Mouse (Mus musculus) CH12.LX (cell line): ENCODE results near the gene Tpst1. TPM values are rescaled to one million over a fixed set of nuclear protein-coding genes. Genes with fewer than 3 reads are reported as not detected.

Experiments
- DNase-seq: peaks from one replicate; pipeline ENCODE4 v3.0.0-alpha.2; 2013; ENCODE audit errors: extremely low read depth
- H3K27ac ChIP-seq: 2 replicates; pipeline ENCODE4 v1.5.1; 2012; ENCODE audit warnings: low read depth, mild to moderate bottlenecking, control low read depth, moderate library complexity; ENCODE audit not compliant: insufficient read depth
- H3K27me3 ChIP-seq: replicated peaks from 2 replicates; pipeline ENCODE3; 2012; ENCODE audit warnings: inconsistent platforms
- H3K36me3 ChIP-seq, 2 experiments: replicated peaks in 1 of 2; 2 replicates each; pipeline versions ENCODE3 to v1.6.1; 2012; ENCODE audit warnings: inconsistent platforms in 1 of 2, low read length in 1 of 2, mild to moderate bottlenecking in 1 of 2, mixed read lengths in 1 of 2, moderate library complexity in 1 of 2; ENCODE audit not compliant: control insufficient read depth in 1 of 2, insufficient read depth in 1 of 2
- H3K4me1 ChIP-seq, 2 experiments: 2 replicates each; pipeline ENCODE4 v1.6.1; 2012; ENCODE audit warnings: inconsistent platforms in 1 of 2, moderate library complexity in 1 of 2; ENCODE audit not compliant: insufficient read depth in 2 of 2, control insufficient read depth in 1 of 2
- H3K4me2 ChIP-seq: 2 replicates; pipeline ENCODE4 v1.6.1; 2012; ENCODE audit warnings: low read depth, mild to moderate bottlenecking, control low read depth; ENCODE audit not compliant: poor library complexity, insufficient read depth, severe bottlenecking
- H3K4me3 ChIP-seq, 3 experiments: fragments of 150-350 bp in 1 of 3; sonication (generic) in 1 of 3; replicated peaks in 1 of 3; 2 replicates each; pipeline versions ENCODE3 to v1.5.1; 2011 to 2012; ENCODE audit warnings: low read depth in 2 of 3, low read length in 2 of 3, mild to moderate bottlenecking in 2 of 3, moderate library complexity in 2 of 3, control low read depth in 1 of 3, improper control_type of control experiment in 1 of 3, inconsistent platforms in 1 of 3, mixed read lengths in 1 of 3; ENCODE audit not compliant: poor library complexity in 1 of 3
- H3K79me2 ChIP-seq: replicated peaks from 2 replicates; pipeline ENCODE4 v1.6.1; 2012; ENCODE audit warnings: mild to moderate bottlenecking, moderate library complexity; ENCODE audit not compliant: control insufficient read depth, poor library complexity, insufficient read depth, severe bottlenecking; ENCODE audit errors: extremely low read depth
- H3K9ac ChIP-seq: 2 replicates; pipeline ENCODE4 v1.6.1; 2012; ENCODE audit warnings: low read depth, mild to moderate bottlenecking, control low read depth, moderate library complexity; ENCODE audit not compliant: insufficient read depth
- H3K9me3 ChIP-seq: replicated peaks from 2 replicates; pipeline ENCODE3; 2012; ENCODE audit warnings: low read length, inconsistent platforms, mixed read lengths
- BHLHE40 ChIP-seq: IDR thresholded peaks from 2 replicates; pipeline ENCODE4 v1.6.1; 2011; ENCODE audit warnings: mild to moderate bottlenecking, low read depth, low read length, improper control_type of control experiment
- CHD1 ChIP-seq: IDR thresholded peaks from 2 replicates; pipeline ENCODE4 v1.6.1; 2012; ENCODE audit warnings: low read depth, low read length, improper control_type of control experiment, inconsistent platforms
- CHD2 ChIP-seq: IDR thresholded peaks from 2 replicates; pipeline ENCODE4 v1.6.1; 2011; ENCODE audit warnings: low read length, improper control_type of control experiment
- CTCF ChIP-seq, 2 experiments: IDR thresholded peaks in 1 of 2; conservative IDR thresholded peaks in 1 of 2; 2 replicates each; pipeline ENCODE4 v1.5.1; 2011 to 2012; ENCODE audit warnings: low read depth in 2 of 2, low read length in 2 of 2, improper control_type of control experiment in 1 of 2, inconsistent platforms in 1 of 2, mild to moderate bottlenecking in 1 of 2, moderate library complexity in 1 of 2
- E2F4 ChIP-seq: IDR thresholded peaks from 2 replicates; pipeline ENCODE4 v1.6.1; 2011; ENCODE audit warnings: low read depth, low read length, improper control_type of control experiment; ENCODE audit not compliant: insufficient replicate concordance
- ELF1 ChIP-seq: IDR thresholded peaks from 2 replicates; pipeline ENCODE4 v1.6.1; 2014; ENCODE audit warnings: low read depth, mild to moderate bottlenecking, inconsistent platforms, low read length, improper control_type of control experiment
- EP300 ChIP-seq: IDR thresholded peaks from 2 replicates; pipeline ENCODE4 v1.6.1; 2011; ENCODE audit warnings: low read length, improper control_type of control experiment
- ETS1 ChIP-seq: conservative IDR thresholded peaks from 2 replicates; pipeline ENCODE4 v1.6.1; 2012; ENCODE audit warnings: low read depth, mild to moderate bottlenecking, inconsistent platforms, low read length, improper control_type of control experiment, moderate library complexity
- GABPA ChIP-seq: IDR thresholded peaks from 2 replicates; pipeline ENCODE4 v1.6.1; 2012; ENCODE audit warnings: low read depth, low read length, improper control_type of control experiment, inconsistent platforms; ENCODE audit not compliant: insufficient replicate concordance
- HCFC1 ChIP-seq: IDR thresholded peaks from 2 replicates; pipeline ENCODE4 v1.6.1; 2012; ENCODE audit warnings: low read depth, mild to moderate bottlenecking, inconsistent platforms, low read length, improper control_type of control experiment
- IRF4 ChIP-seq: IDR thresholded peaks from 2 replicates; pipeline ENCODE4 v1.6.1; 2014; ENCODE audit warnings: low read depth, mild to moderate bottlenecking, inconsistent platforms, low read length, improper control_type of control experiment
- JUN ChIP-seq: IDR thresholded peaks from 2 replicates; pipeline ENCODE4 v1.6.1; 2011; ENCODE audit warnings: low read depth, mild to moderate bottlenecking, low read length, improper control_type of control experiment, moderate library complexity; ENCODE audit not compliant: insufficient read depth
- JUND ChIP-seq: conservative IDR thresholded peaks from 2 replicates; pipeline ENCODE4 v1.6.1; 2011; ENCODE audit warnings: low read depth, low read length, improper control_type of control experiment
- KAT2A ChIP-seq: IDR thresholded peaks from 2 replicates; pipeline ENCODE4 v1.6.1; 2012; ENCODE audit warnings: low read length, improper control_type of control experiment, inconsistent platforms; ENCODE audit not compliant: insufficient replicate concordance
- MAFK ChIP-seq: IDR thresholded peaks from 2 replicates; pipeline ENCODE4 v1.6.1; 2011; ENCODE audit warnings: low read length, improper control_type of control experiment; ENCODE audit not compliant: insufficient replicate concordance
- MAX ChIP-seq: IDR thresholded peaks from 2 replicates; pipeline ENCODE4 v1.6.1; 2011; ENCODE audit warnings: low read length, improper control_type of control experiment
- MAZ ChIP-seq: IDR thresholded peaks from 2 replicates; pipeline ENCODE4 v1.6.1; 2012; ENCODE audit warnings: low read depth, mild to moderate bottlenecking, inconsistent platforms, low read length, improper control_type of control experiment, moderate library complexity
- MEF2A ChIP-seq: IDR thresholded peaks from 2 replicates; pipeline ENCODE4 v1.6.1; 2014; ENCODE audit warnings: low read depth, mild to moderate bottlenecking, inconsistent platforms, low read length, improper control_type of control experiment, borderline replicate concordance
- MXI1 ChIP-seq: IDR thresholded peaks from 2 replicates; pipeline ENCODE4 v1.6.1; 2011; ENCODE audit warnings: mild to moderate bottlenecking, low read depth, low read length, improper control_type of control experiment
- MYC ChIP-seq: IDR thresholded peaks from 2 replicates; pipeline ENCODE4 v1.6.1; 2011; ENCODE audit warnings: low read depth, mild to moderate bottlenecking, improper control_type of control experiment, low read length
- NELFE ChIP-seq: IDR thresholded peaks from 2 replicates; pipeline ENCODE4 v1.6.1; 2011; ENCODE audit warnings: low read depth, low read length, improper control_type of control experiment
- NRF1 ChIP-seq: IDR thresholded peaks from 2 replicates; pipeline ENCODE4 v1.6.1; 2014; ENCODE audit warnings: low read depth, mild to moderate bottlenecking, inconsistent platforms, low read length, improper control_type of control experiment, moderate library complexity
- PAX5 ChIP-seq: IDR thresholded peaks from 2 replicates; pipeline ENCODE4 v1.6.1; 2012; ENCODE audit warnings: low read length, inconsistent platforms, mixed read lengths
- POLR2A ChIP-seq: IDR thresholded peaks from 2 replicates; pipeline ENCODE4 v1.6.1; 2011; ENCODE audit warnings: low read depth, mild to moderate bottlenecking, improper control_type of control experiment, low read length
- POLR2AphosphoS2 ChIP-seq: IDR thresholded peaks from 2 replicates; pipeline ENCODE4 v1.6.1; 2011; ENCODE audit warnings: low read depth, low read length, improper control_type of control experiment
- RAD21 ChIP-seq: IDR thresholded peaks from 2 replicates; pipeline ENCODE4 v1.6.1; 2011; ENCODE audit warnings: low read depth, mild to moderate bottlenecking, low read length, improper control_type of control experiment, moderate library complexity
- RCOR1 ChIP-seq: conservative IDR thresholded peaks from 2 replicates; pipeline ENCODE4 v1.6.1; 2012; ENCODE audit warnings: low read depth, mild to moderate bottlenecking, inconsistent platforms, low read length, improper control_type of control experiment
- SIN3A ChIP-seq: IDR thresholded peaks from 2 replicates; pipeline ENCODE4 v1.6.1; 2012; ENCODE audit warnings: low read length, improper control_type of control experiment, inconsistent platforms
- SMC3 ChIP-seq: IDR thresholded peaks from 2 replicates; pipeline ENCODE4 v1.6.1; 2011; ENCODE audit warnings: low read depth, low read length, improper control_type of control experiment
- TBP ChIP-seq: conservative IDR thresholded peaks from 2 replicates; pipeline ENCODE4 v1.6.1; 2011; ENCODE audit warnings: low read depth, low read length, improper control_type of control experiment
- TCF12 ChIP-seq: IDR thresholded peaks from 2 replicates; pipeline ENCODE4 v1.6.1; 2014; ENCODE audit warnings: low read depth, mild to moderate bottlenecking, inconsistent platforms, low read length, improper control_type of control experiment
- UBTF ChIP-seq: IDR thresholded peaks from 2 replicates; pipeline ENCODE4 v1.6.1; 2012; ENCODE audit warnings: low read depth, mild to moderate bottlenecking, inconsistent platforms, low read length, improper control_type of control experiment, moderate library complexity
- USF1 ChIP-seq: IDR thresholded peaks from 2 replicates; pipeline ENCODE4 v1.6.1; 2014; ENCODE audit warnings: low read depth, mild to moderate bottlenecking, inconsistent platforms, low read length, improper control_type of control experiment
- USF2 ChIP-seq: conservative IDR thresholded peaks from 2 replicates; pipeline ENCODE4 v1.6.1; 2011; ENCODE audit warnings: low read depth, low read length, improper control_type of control experiment
- ZC3H11A ChIP-seq: IDR thresholded peaks from 2 replicates; pipeline ENCODE4 v1.6.1; 2012; ENCODE audit warnings: low read depth, mild to moderate bottlenecking, inconsistent platforms, low read length, improper control_type of control experiment
- ZKSCAN1 ChIP-seq: IDR thresholded peaks from 2 replicates; pipeline ENCODE4 v1.6.1; 2012; ENCODE audit warnings: low read depth, inconsistent platforms, low read length, improper control_type of control experiment, borderline replicate concordance
- ZMIZ1 ChIP-seq: IDR thresholded peaks from 2 replicates; pipeline ENCODE4 v1.6.1; 2012; ENCODE audit warnings: low read depth, mild to moderate bottlenecking, inconsistent platforms, low read length, improper control_type of control experiment
- ZNF384 ChIP-seq: IDR thresholded peaks from 2 replicates; pipeline ENCODE4 v1.6.1; 2012; ENCODE audit warnings: low read depth, low read length, improper control_type of control experiment, inconsistent platforms
- dilution Hi-C: fragments of 300-500 bp; cut with MboI; formaldehyde crosslinking; loops from 2 replicates; pipeline ENCODE4 v1.14.3; 2020; ENCODE audit warnings: low sequenced_read_pairs; ENCODE audit not compliant: extremely low pct_unique_long_range_greater_than_20kb, extremely low pct_ligation_motif_present
- in situ Hi-C: fragments of 300-500 bp; cut with MboI; formaldehyde crosslinking; loops from 3 replicates; pipeline ENCODE4 v1.14.3; 2019; ENCODE audit warnings: low sequenced_read_pairs, low pct_ligation_motif_present, low pct_unique_long_range_greater_than_20kb, mixed read lengths
- polyA plus RNA-seq: library from polyadenylated mRNA; unstranded; fragments of >175 nt; gene quantifications from 2 replicates; pipeline ENCODE4 v1.2.1, GENCODE M21; 2012; ENCODE audit warnings: low read depth; ENCODE audit not compliant: insufficient read length
- total RNA-seq, 2 experiments: library from RNA; depleted of rRNA; stranded (reverse); fragments of 300-350 nt in 1 of 2; fragments of >200 nt in 1 of 2; gene quantifications; 2 replicates each; pipeline ENCODE4 v1.2.3; 2012 to 2014

The Tpst1 gene
- total and polyA plus RNA-seq, 3 experiments, result 36.8 to 52.5 (median 43.2) TPM

GRCm38 (mm10) chr5:130180362-130180761 lies 107.2 kb downstream of the Tpst1 start:
- dilution Hi-C loops (no loop called here), in situ Hi-C loops (no loop called here)
- Histone ChIP-seq H3K4me1 (peaks cover 37 to 88% of the 10 kb centered on the region in 2 experiments), H3K27me3 (no peaks in the 10 kb centered on the region), H3K27ac (peak overlapping the region; percentile 88), H3K4me3 (peak overlapping the region in 1 of 3 experiments; percentile 22), H3K36me3 (peaks cover 0 to 18% of the 10 kb centered on the region in 2 experiments), H3K9ac (peak overlapping the region; percentile 0; the same call in 1 of the 2 replicates), H3K79me2 (peaks cover 81% of the 10 kb centered on the region), H3K9me3 (no peaks in the 10 kb centered on the region), H3K4me2 (peak overlapping the region; percentile 90)
- DNase-seq, result peak; percentile 64
- TF ChIP-seq TCF12 (0 out of 2 replicates have a peak, but pooled peaks have one; percentile 56), BHLHE40 (peak; percentile 87), SMC3 (peak; percentile 35), ZC3H11A (0 out of 2 replicates have a peak, but pooled peaks have one; percentile 9), JUND (no peak), ETS1 (peak; percentile 41; the same call in 1 of the 2 replicates), CHD2 (no peak), ZKSCAN1 (no peak), KAT2A (no peak), PAX5 (no peak), GABPA (no peak), ZMIZ1 (no peak), POLR2AphosphoS2 (no peak), EP300 (no peak), MAFK (no peak), JUN (no peak), ELF1 (peak; percentile 56; the same call in 1 of the 2 replicates), TBP (no peak), SIN3A (peak; percentile 62), POLR2A (no peak), IRF4 (0 out of 2 replicates have a peak, but pooled peaks have one; percentile 18), USF1 (no peak), CTCF (conservative IDR thresholded peaks at IDR 0.05 in 1 of 2, IDR thresholded peaks at IDR 0.05 in 1 of 2; ENCODE audit: low read depth in 2 of 2, low read length in 2 of 2) (peak; percentile 41 to 55; a peak in 3 of 4 replicates), E2F4 (no peak), MAX (peak; percentile 64), HCFC1 (no peak), RCOR1 (no peak), MEF2A (peak; percentile 63), ZNF384 (peak; percentile 43), RAD21 (peak; percentile 2), USF2 (no peak), UBTF (no peak), MAZ (no peak), MXI1 (peak; percentile 27; the same call in 1 of the 2 replicates), MYC (peak; percentile 55; the same call in 1 of the 2 replicates), CHD1 (peak; percentile 58; the same call in 1 of the 2 replicates), NELFE (peak; percentile 41; the same call in 1 of the 2 replicates), NRF1 (0 out of 2 replicates have a peak, but pooled peaks have one; percentile 25)
